Mouse (Mus musculus) hindbrain, postnatal 0 days (tissue): Measurements from ENCODE around the gene Zic4. TPM values are rescaled to one million over a fixed set of nuclear protein-coding genes. Genes with fewer than 3 reads are reported as not detected.
A peak's percentile ranks its signal among the peaks of the same experiment; 100 is the strongest.

ENCODE experiments used
- ATAC-seq: fragments of 200-750 bp; cut with Nextera tagmentation; 2 replicates; pipeline ENCODE4 v1.8.0; 2017; ENCODE audit warnings: mild to moderate bottlenecking, moderate TSS enrichment, moderate library complexity
- DNase-seq: peaks from one replicate; pipeline ENCODE4 v3.0.0-alpha.2; 2015; ENCODE audit warnings: low spot score
- H3K27ac ChIP-seq: fragments of 300-500 bp; sonication (generic); 2 replicates; pipeline ENCODE4 v1.5.1; 2014; ENCODE audit warnings: mild to moderate bottlenecking
- H3K27me3 ChIP-seq: fragments of 300-500 bp; sonication (generic); 2 replicates; pipeline ENCODE4 v1.6.1; 2014; ENCODE audit warnings: low read length, mixed read lengths; ENCODE audit not compliant: insufficient read depth
- H3K36me3 ChIP-seq: fragments of 300-500 bp; sonication (generic); 2 replicates; pipeline ENCODE4 v1.6.1; 2014; ENCODE audit warnings: low read length, mixed read lengths; ENCODE audit not compliant: insufficient read depth
- H3K4me1 ChIP-seq: fragments of 300-500 bp; sonication (generic); 2 replicates; pipeline ENCODE4 v1.6.1; 2014; ENCODE audit warnings: antibody characterized with exemption, low read length, mixed read lengths; ENCODE audit not compliant: insufficient read depth
- H3K4me2 ChIP-seq: fragments of 300-500 bp; sonication (generic); 2 replicates; pipeline ENCODE4 v1.6.1; 2014; ENCODE audit warnings: low read depth, mild to moderate bottlenecking, low read length, moderate library complexity, mixed read lengths
- H3K4me3 ChIP-seq: fragments of 300-500 bp; sonication (generic); 2 replicates; pipeline ENCODE4 v1.5.1; 2014; ENCODE audit warnings: low read length
- H3K9ac ChIP-seq: fragments of 300-500 bp; sonication (generic); replicated peaks from 2 replicates; pipeline ENCODE4 v1.6.1; 2014; ENCODE audit warnings: mild to moderate bottlenecking, low read length, moderate library complexity, mixed read lengths
- H3K9me3 ChIP-seq: fragments of 300-500 bp; sonication (generic); 2 replicates; pipeline ENCODE4 v1.6.1; 2016; ENCODE audit warnings: low read length, mixed read lengths
- CTCF ChIP-seq: IDR thresholded peaks from 2 replicates; pipeline ENCODE4 v1.5.1; 2016; ENCODE audit warnings: antibody characterized with exemption, control low read depth, low read depth
- WGBS: fragments of 180-500 bp; shearing (Covaris S2); extraction: QIAGEN DNeasy Blood & Tissue Kit; methylation state at CpG from one replicate; pipeline ENCODE4 v1.1.7; 2014; 5-methylcytosine and 5-hydroxymethylcytosine counted together
- polyA plus RNA-seq: library from polyadenylated mRNA; unstranded; fragments of >200 nt; fragmentation: Nextera tagmentation; extraction: Ambion mirVana; gene quantifications from 2 replicates; pipeline ENCODE4 v1.2.1, GENCODE M21; 2015
- total RNA-seq: library from RNA; depleted of rRNA; stranded (reverse); fragments of >200 nt; gene quantifications from 2 replicates; pipeline ENCODE4 v1.2.3, GENCODE M21; 2014

Zic4 gene
- total and polyA plus RNA-seq, 2 experiments from 2014 or later = 51.0 to 144 TPM

DNA sequence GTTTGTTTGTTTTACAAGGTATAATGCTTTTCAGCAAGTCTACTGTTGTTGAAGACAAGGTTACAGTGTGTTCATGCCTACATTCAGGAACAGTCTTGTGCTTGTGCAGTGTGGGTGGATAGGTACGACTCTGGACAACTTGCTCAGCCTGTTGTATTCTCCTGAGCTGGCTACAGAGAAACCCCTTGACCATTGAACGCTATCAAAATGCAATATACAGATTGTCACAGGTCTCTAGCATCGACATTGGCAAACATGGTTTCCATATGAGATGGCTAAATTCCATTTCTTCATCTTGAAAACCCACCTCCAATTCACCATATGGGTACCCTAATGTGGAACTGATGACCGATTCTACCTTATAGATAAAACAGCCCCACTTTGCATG lies 5.9 kb upstream of the Zic4 start:
- no peak overlapping the region for H3K9ac ChIP-seq
- peak overlapping the region; percentile 87 for H3K27ac ChIP-seq
- H3K9me3 ChIP-seq = no peaks in the 10 kb centered on the region
- peak overlapping the region; percentile 55 for H3K4me2 ChIP-seq
- 10% methylated on average over 4 of the region's 4 CpGs for WGBS
- H3K4me3 ChIP-seq = no peak overlapping the region
- no peak for ATAC-seq
- H3K4me1 ChIP-seq = no peaks in the 10 kb centered on the region
- H3K27me3 ChIP-seq = no peaks in the 10 kb centered on the region; the same call in 1 of the 2 replicates
- TF ChIP-seq CTCF = no peak
- DNase-seq = no peak
- no peaks in the 10 kb centered on the region for H3K36me3 ChIP-seq

GRCm38 (mm10) chr9:91357321-91357720 lies 4.9 kb upstream of the Zic4 start:
- Histone ChIP-seq H3K9me3 (no peaks in the 10 kb centered on the region), H3K27me3 (no peaks in the 10 kb centered on the region; the same call in 1 of the 2 replicates), H3K4me1 (no peaks in the 10 kb centered on the region), H3K27ac (peak overlapping the region; percentile 87), H3K9ac (no peak overlapping the region), H3K4me3 (peak overlapping the region; percentile 21; the same call in 1 of the 2 replicates), H3K4me2 (peak overlapping the region; percentile 55), H3K36me3 (no peaks in the 10 kb centered on the region)
- 29% methylated on average over 3 of the region's 3 CpGs for WGBS
- DNase-seq = no peak
- TF ChIP-seq CTCF = no peak
- no peak for ATAC-seq

GRCm38 (mm10) chr9:91358851-91359687 lies 3.1 kb upstream of the Zic4 start:
- TF ChIP-seq CTCF = no peak
- H3K36me3 ChIP-seq = no peaks in the 10 kb centered on the region
- peak overlapping the region; percentile 76 for H3K27ac ChIP-seq
- H3K4me1 ChIP-seq = no peaks in the 10 kb centered on the region
- 16% methylated on average over 10 of the region's 10 CpGs for WGBS
- peak overlapping the region; percentile 62 for H3K4me2 ChIP-seq
- H3K4me3 ChIP-seq = peak overlapping the region; percentile 78
- peak; percentile 54 for DNase-seq
- no peaks in the 10 kb centered on the region for H3K9me3 ChIP-seq
- no peak for ATAC-seq
- peak overlapping the region; percentile 66 for H3K9ac ChIP-seq
- no peaks in the 10 kb centered on the region; the same call in 1 of the 2 replicates for H3K27me3 ChIP-seq

DNA sequence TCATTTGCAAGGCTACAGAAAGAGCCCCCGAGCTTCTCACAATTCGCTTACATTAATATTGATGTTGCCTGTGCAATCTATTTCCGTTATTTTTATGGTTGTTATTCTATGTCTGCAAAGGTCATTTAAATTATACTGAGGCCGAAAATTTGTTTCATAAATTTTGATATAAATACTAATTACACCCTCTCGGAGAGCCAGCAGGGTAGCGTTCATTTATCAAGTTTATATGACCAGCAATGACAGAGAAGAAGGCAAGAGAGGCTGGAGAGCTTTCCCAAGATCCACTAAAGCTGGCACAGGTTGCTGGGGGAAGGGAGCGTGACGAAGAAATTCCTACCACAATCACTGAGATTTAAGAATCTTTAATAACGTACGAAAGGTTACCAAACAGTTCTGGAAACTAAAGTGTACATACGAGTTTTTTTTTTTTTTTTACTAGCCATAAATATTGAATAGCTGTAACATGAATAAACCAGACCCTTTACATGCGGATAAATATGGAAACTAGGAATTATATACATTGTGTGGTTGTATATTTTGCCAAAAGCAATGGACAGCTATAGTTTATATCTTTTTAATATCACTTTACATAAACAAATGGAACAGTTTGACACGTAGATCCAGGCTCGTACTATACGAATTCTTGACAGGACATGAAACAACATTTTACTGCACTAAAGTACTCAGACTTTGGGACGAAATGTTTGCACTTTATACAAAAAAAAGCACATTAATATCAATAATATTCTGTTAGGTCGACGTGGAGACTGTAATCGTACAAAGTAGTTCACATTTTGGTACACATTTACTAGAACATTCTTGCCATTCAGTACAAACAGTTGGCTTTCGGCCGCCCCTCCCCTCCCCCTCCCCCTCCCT lies 1.8 kb upstream of the Zic4 start:
- Histone ChIP-seq H3K27ac (peak overlapping the region; percentile 95), H3K4me3 (peak overlapping the region; percentile 78), H3K9me3 (no peaks in the 10 kb centered on the region), H3K9ac (peak overlapping the region; percentile 97), H3K27me3 (no peaks in the 10 kb centered on the region; the same call in 1 of the 2 replicates), H3K4me1 (no peaks in the 10 kb centered on the region), H3K36me3 (no peaks in the 10 kb centered on the region), H3K4me2 (peak overlapping the region; percentile 62)
- no peak for ATAC-seq
- no peak for TF ChIP-seq CTCF
- 9% methylated on average over 21 of the region's 21 CpGs for WGBS
- DNase-seq = peak; percentile 54

- 4% methylated on average over 35 of the region's 35 CpGs for WGBS
- peak; percentile 52 for DNase-seq
- Histone ChIP-seq H3K36me3 (no peaks in the 10 kb centered on the region), H3K9ac (peak overlapping the region; percentile 97), H3K27me3 (no peaks in the 10 kb centered on the region; the same call in 1 of the 2 replicates), H3K4me1 (no peaks in the 10 kb centered on the region), H3K4me2 (peak overlapping the region; percentile 62), H3K27ac (peak overlapping the region; percentile 95), H3K4me3 (peak overlapping the region; percentile 78), H3K9me3 (no peaks in the 10 kb centered on the region)
- no peak for TF ChIP-seq CTCF
- ATAC-seq = no peak
Measured at GRCm38 (mm10) chr9:91361033-91361855, 969 bp upstream of the Zic4 start.
